Mouse (Mus musculus): ENCODE data around the gene Ssbp2.

DNA sequence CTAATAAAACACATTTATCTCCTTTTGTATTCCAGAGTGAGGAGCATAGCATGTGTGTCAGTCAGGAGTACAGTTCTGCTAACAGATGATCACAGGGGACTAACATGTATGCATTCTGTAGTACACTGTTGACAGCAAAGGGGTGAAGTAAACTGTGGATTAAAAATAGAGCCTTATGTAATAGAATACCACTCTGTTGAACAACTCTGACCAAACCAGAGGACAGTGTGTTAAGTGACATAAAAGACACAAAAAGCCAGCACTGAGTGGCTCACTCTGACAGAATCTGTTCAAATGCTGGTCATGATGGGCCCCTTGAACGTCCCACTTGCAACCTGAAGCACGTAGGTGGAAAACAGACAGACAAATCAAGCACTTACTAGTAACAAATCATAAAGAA is 235.3 kb downstream of the Ssbp2 start:
- TF ChIP-seq GATA1 (IDR thresholded peaks at IDR 0.05; ENCODE audit: low read length): no peak
- no peak for TF ChIP-seq TAL1 (IDR thresholded peaks at IDR 0.05; ENCODE audit: low read length)

Measured in erythroblast, embryonic 14.5 days (primary cell).